Mouse (Mus musculus): ENCODE data around the gene Tnp2.

Gene Tnp2

GRCm38 (mm10) chr16:10767158-10767557 lies 21.3 kb downstream of the Tnp2 start:
- DNase-seq = peak; percentile 57

DNA sequence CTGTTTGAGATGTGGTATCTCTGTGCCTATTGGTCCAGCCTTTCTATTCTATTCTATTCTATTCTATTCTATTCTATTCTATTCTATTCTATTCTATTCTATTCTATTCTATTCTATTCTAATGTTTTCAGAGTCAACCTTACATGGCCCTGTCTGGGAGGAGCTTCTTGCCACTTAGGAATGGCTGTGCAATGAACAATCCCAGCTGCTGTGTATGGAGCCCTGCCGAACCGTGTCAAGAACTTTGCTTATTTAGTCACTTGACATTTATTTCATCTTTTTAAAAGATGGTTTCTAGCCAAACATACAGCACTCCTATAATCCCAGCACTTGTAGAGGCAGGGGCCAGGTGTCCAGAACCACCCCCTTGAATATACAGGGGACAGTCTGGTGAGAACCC lies 24.1 kb downstream of the Tnp2 start:
- DNase-seq = no peak

DNA sequence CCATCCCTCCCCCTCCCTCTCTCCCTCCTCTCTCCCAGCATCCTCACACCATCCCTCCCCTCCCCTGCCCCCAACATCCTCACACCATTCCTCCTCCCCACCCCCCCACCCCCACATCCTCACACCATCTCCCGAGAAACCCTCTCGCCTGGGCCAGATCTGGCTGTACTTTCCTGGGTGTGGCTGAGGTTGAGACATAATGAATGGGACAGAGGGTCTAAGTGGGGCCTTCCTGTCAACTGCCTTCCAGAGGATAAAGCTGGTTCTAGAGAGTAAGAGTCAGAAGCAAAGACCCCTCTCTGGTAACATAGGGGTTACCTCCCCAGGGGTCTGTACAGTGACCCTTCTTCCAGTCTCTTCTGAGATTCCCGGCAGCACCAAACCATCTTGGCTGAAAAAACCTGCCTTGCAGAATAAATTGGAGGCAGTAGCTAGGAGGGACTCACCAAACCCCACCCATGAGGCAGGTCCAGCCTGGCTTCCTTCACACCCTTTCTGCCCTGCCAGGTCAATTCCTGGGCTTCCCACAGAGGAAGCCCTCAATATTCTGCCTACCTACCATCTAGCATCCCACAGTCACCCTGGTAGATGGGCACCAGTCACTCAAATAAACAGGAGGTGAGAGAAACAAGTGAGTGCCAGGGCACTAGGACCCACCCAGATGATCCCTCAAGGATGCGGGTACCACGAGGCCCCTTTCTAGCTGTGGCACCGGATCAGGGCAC lies 24.8 kb downstream of the Tnp2 start:
- no peak for DNase-seq

DNA sequence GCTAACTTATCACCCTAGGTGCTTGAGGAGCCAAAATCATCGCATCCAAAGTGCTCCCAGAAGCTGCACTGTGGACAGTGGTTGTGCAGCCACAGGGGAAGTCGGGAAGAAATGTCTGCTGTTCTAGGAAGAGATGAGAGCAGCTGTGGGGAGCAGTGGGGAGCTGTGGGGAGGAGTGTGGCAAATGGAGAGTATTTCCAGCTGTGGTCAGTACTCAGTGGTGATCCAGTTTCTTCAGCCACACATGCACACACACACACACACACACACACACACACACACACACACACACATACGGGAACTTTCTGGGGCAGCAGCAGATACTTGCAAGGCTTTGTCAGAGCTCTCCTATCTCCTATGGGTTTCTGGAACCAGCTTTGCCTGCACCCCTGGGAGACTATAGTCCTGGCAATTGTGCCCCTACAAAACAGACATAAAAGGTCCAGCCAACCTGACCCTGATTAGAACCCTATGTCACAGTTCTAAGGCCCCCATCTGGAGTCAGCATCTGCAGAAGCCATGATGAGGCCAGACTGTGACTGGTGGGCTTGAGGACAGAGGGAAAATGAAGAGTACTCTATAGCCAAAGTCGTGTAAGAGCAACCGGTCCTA lies 25.8 kb downstream of the Tnp2 start:
- DNase-seq = no peak

DNA sequence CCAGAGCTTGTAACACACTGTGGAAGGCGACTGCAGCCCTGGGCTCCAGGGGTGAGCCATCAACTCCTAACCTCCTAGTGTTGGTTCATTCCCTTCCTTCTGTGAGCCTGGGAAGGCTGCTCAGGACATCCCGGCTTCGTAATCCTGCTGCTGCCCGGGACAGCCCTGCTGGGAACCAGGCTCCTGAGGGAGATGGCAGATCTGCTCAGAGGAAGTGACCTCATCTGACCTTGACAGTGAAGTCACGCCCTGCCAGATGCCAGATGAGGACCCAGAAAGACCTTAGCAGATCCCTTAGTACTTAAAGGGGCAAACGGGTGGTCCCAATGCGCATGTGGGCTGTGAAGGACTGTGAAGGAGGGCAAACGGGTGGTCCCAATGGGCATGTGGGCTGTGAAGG lies 27.3 kb downstream of the Tnp2 start:
- DNase-seq = no peak

GRCm38 (mm10) chr16:10756168-10756567 lies 32.3 kb downstream of the Tnp2 start:
- no peak for DNase-seq

DNA sequence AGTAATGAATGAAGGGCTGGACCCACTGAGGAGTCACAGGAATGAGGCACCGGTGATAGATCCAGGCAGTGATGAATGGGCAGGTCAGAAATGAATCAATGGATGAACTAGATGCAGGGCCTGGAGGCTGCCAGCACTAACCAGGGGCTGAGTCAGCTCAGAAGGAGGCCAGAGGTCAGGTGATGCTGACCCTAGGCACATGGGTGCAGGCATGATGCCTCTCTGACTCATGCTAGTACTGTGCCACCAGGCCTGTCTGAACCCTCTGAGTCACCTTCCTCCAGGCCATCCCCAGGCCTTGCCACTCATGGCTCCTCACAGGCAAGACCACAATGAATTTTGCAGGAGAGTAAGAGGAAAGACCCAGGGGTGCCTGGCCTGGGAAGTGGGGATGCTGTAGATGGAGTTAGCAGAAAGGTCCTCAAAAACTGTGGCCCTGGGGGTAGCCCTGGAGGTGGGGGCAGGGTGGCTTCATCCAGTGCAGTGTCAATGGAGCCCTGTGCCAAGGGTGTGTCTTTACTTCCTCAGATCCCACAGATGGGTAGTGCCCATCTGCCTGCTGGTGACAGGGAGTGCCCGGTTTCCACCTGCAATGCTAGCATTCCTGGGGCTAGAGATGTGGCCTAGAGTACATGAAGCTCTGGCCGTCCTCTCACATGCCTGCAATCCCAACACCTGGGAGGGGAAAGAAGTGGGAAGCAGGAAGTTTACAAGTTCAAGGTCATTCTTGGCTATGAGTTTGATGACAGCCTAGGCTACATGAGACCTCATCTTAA lies 33.8 kb downstream of the Tnp2 start:
- DNase-seq = no peak

GRCm38 (mm10) chr16:10749824-10750223 lies 38.6 kb downstream of the Tnp2 start:
- peak; percentile 33 for DNase-seq

GRCm38 (mm10) chr16:10749226-10749625 lies 39.2 kb downstream of the Tnp2 start:
- no peak for DNase-seq

DNA sequence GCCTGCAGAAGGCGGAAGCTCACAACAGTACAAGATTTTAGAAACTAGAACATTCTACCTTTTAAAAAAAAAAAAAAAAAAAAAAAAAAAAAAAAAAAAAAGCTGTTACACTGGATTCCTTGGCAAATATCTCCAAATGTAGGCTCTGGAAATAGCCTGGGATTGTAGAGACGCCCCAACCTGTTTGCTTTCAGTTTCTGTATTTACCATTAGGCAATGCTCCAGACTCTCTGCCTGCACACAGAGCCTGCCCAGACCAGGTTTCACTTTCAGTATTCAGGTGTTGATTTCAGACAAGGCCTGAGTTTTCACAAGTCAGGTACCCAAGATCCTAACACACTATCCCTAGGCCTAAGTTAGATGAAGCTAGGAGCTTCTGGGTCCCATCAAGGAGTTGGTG lies 47.4 kb downstream of the Tnp2 start:
- no peak for DNase-seq

DNA sequence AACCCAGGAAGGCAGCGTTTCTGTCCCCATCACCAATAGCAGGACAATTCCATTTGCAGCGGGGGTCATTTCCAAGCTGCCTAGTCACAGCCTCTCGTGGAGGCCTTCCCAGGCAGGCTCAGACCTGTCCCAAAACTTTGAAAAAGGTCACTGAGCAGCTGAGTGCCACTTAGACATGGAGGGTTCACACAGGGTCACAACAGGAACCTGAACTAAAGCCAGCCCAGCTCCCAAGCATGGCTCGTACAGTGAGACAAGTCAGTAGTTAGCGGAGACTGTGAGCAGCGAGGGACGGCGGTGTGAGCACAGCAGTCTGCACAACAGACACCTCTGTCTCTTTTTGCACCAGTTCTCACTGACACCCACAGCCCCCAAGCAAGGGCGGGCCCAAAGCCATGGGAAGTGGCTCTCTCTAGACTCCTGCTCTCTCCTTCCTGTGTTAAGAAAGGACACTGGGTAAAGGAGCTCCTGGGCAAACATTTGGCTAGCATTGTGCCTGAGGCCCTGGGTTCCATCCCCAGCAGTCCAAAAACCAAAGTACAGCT lies 48.5 kb downstream of the Tnp2 start:
- DNase-seq = no peak

GRCm38 (mm10) chr16:10738866-10739265 lies 49.6 kb downstream of the Tnp2 start:
- no peak for DNase-seq

All from right cerebral cortex, adult 18-20 months (tissue).